Mouse (Mus musculus): ENCODE results near the gene Olfr1084.
"Not testable (repeated sequence)": the region's sequence is repeated elsewhere in the genome, so short reads cannot be mapped to it uniquely, and the experiment has no call there.

Gene Olfr1084

GRCm38 (mm10) chr2:86639625-86640024 lies at the start of gene Olfr1084:
TSS of gene Olfr1084 (minus strand) at chr2:86639725.
- not testable (repeated sequence) for DNase-seq

- no peak for DNase-seq
Measured at GRCm38 (mm10) chr2:86679992-86680391, 40.5 kb upstream of the Olfr1084 start, which contains the start of gene Olfr1086. TSS of gene Olfr1086 (minus strand) at chr2:86680092.

- no peak for DNase-seq
Measured at GRCm38 (mm10) chr2:86661919-86662318, 22.4 kb upstream of the Olfr1084 start, which contains the start of gene Olfr1085. TSS of gene Olfr1085 (minus strand) at chr2:86662019.

GRCm38 (mm10) chr2:86598866-86599265 lies 40.7 kb downstream of the Olfr1084 start, which contains the start of gene Olfr1082:
TSS of gene Olfr1082 (minus strand) at chr2:86598966.
- not testable (repeated sequence) for DNase-seq

All from cerebellum, postnatal 36 days (tissue).